Mouse (Mus musculus) embryonic facial prominence, embryonic 12.5 days (tissue): ENCODE measurements at regions not wholly inside any gene's neighbourhood (a gene's known extent, or its start where the extent isn't known, plus 50 kb on each side); places are given as distances from the start of the nearest gene placed in this dataset.

Source experiments
- ATAC-seq: fragments of 200-750 bp; cut with Nextera tagmentation; 2 replicates; pipeline ENCODE4 v1.8.0; 2017; ENCODE audit not compliant: insufficient number of reproducible peaks, insufficient read depth, low FRiP score, low TSS enrichment
- H3K27ac ChIP-seq: fragments of 300-500 bp; sonication (generic); 2 replicates; pipeline ENCODE4 v1.5.1; 2016; ENCODE audit warnings: mild to moderate bottlenecking
- H3K27me3 ChIP-seq: fragments of 300-500 bp; sonication (generic); 2 replicates; pipeline ENCODE4 v1.6.1; 2016; ENCODE audit warnings: mild to moderate bottlenecking, moderate library complexity
- H3K36me3 ChIP-seq: fragments of 300-500 bp; sonication (generic); 2 replicates; pipeline ENCODE4 v1.6.1; 2016; ENCODE audit warnings: mild to moderate bottlenecking
- H3K4me1 ChIP-seq: fragments of 300-500 bp; sonication (generic); 2 replicates; pipeline ENCODE4 v1.6.1; 2016
- H3K4me2 ChIP-seq: fragments of 300-500 bp; sonication (generic); replicated peaks from 2 replicates; pipeline ENCODE4 v1.6.1; 2016; ENCODE audit warnings: mild to moderate bottlenecking, moderate library complexity
- H3K4me3 ChIP-seq: fragments of 300-500 bp; sonication (generic); 2 replicates; pipeline ENCODE4 v1.5.1; 2016; ENCODE audit warnings: mild to moderate bottlenecking
- H3K9ac ChIP-seq: fragments of 300-500 bp; sonication (generic); 2 replicates; pipeline ENCODE4 v1.6.1; 2016; ENCODE audit warnings: mild to moderate bottlenecking, moderate library complexity
- H3K9me3 ChIP-seq: fragments of 300-500 bp; sonication (generic); 2 replicates; pipeline ENCODE4 v1.6.1; 2016; ENCODE audit warnings: mild to moderate bottlenecking, moderate library complexity
- WGBS: fragments of 180-500 bp; shearing (Covaris S2); methylation state at CpG from one replicate; pipeline ENCODE4 v1.1.7; 2016; 5-methylcytosine and 5-hydroxymethylcytosine counted together

DNA sequence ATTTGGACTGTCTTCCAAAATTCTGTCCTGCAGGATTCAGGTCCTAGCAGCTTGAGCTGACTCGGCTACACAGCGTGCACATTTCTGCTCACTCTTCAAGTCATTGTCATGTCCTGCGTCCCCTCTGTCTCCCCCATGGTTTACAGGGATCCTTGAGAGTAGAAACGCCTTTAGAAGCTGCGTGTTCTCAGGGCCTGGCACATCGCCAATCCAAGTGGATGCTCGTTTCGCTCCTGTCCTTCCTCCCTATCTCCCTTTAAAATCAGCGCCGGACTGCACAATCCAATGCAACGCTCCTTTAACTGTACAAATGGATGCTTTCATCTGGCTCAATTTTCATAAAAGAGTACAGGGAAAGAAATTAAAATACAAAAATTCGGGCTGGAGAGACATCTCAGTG, 201.6 kb downstream of the Cdh26 start:
- H3K9ac ChIP-seq, result no peak overlapping the region
- H3K27ac ChIP-seq, result no peak overlapping the region
- H3K9me3 ChIP-seq, result no peaks in the 10 kb centered on the region
- H3K36me3 ChIP-seq, result no peaks in the 10 kb centered on the region
- no peak for ATAC-seq
- WGBS, result 70% methylated on average over 12 of the region's 12 CpGs
- H3K4me2 ChIP-seq, result no peak overlapping the region
- no peaks in the 10 kb centered on the region for H3K27me3 ChIP-seq
- H3K4me1 ChIP-seq, result peaks cover 71% of the 10 kb centered on the region
- H3K4me3 ChIP-seq, result no peak overlapping the region

DNA sequence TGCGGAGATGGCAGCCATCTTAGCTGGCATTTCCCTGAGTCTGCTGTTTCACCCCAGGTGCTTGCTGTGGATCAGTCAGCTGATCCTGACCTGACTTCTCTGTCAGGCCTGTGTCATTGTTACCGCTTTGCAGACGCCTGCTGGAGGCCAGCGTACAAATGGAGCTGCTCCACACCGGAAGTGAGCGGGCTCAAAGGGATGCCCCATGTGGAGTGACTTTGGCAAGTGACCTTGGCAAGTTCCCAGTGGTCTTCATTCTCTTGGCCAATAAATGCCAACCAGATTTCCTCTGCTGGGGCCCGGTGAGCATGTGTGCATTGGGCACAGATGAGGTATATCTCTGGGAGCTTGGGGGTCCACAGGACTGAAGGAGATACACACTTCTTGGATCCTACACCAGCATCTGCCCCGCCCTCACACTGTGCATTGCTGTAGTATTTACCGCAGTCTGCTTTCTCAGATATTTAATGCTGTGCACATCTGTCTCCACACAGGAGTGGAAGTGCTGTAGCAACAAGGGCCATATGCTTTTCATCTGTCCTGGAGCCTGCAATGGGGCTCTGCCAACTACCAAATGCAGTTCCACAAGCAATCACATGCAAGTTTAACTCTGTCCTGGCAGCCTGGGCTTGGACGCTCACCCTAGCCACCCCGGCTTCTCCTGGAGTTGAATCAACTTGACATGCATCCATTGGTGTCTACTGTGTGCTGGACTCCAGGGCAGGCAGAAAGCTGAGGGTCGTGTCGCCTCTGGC, 202.7 kb downstream of the Cdh26 start:
- Histone ChIP-seq H3K9me3 (no peaks in the 10 kb centered on the region), H3K4me1 (peaks cover 63% of the 10 kb centered on the region), H3K4me2 (no peak overlapping the region), H3K4me3 (no peak overlapping the region), H3K27ac (peak overlapping the region; percentile 65), H3K27me3 (no peaks in the 10 kb centered on the region), H3K9ac (no peak overlapping the region), H3K36me3 (no peaks in the 10 kb centered on the region)
- no peak for ATAC-seq
- WGBS, result 67% methylated on average over 13 of the region's 13 CpGs

DNA sequence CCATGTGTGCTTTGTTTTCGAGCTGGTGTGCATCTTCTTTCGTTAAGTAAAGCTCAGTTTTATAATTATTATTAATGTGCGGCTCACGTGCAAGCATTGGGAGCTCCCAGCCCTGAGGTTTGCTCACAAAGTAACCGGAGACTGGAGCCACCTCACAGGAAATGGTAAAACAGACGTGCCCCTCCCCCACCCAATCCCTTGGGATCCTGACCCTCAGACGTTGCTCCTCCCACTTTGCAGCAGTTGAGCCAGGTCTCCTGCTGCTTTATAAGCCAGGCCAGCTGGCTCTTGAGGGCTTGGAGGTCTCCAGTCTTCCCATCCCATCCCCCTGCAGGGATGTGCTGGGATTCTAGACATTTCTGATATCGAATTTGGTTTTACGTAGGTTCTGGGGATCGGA, 203.8 kb downstream of the Cdh26 start:
- H3K27ac ChIP-seq, result 0 out of 2 replicates have a peak overlapping the region, but pooled peaks have one; percentile 65

GRCm38 (mm10) chr2:178635685-178636084, 205.4 kb downstream of the Cdh26 start:
- Histone ChIP-seq H3K36me3 (no peaks in the 10 kb centered on the region), H3K27me3 (no peaks in the 10 kb centered on the region), H3K27ac (no peak overlapping the region), H3K4me3 (no peak overlapping the region), H3K4me1 (peaks cover 44% of the 10 kb centered on the region), H3K4me2 (no peak overlapping the region), H3K9me3 (no peaks in the 10 kb centered on the region), H3K9ac (no peak overlapping the region)
- ATAC-seq, result no peak
- 45% methylated on average over 4 of the region's 4 CpGs for WGBS

More for the DNA sequence above, 203.8 kb downstream of the Cdh26 start:
- H3K27me3 ChIP-seq, result no peaks in the 10 kb centered on the region
- H3K4me3 ChIP-seq, result no peak overlapping the region
- no peaks in the 10 kb centered on the region for H3K9me3 ChIP-seq
- ATAC-seq, result no peak
- no peak overlapping the region for H3K9ac ChIP-seq
- peaks cover 52% of the 10 kb centered on the region for H3K4me1 ChIP-seq
- no peak overlapping the region for H3K4me2 ChIP-seq
- H3K36me3 ChIP-seq, result no peaks in the 10 kb centered on the region
- 52% methylated on average over 10 of the region's 10 CpGs for WGBS

DNA sequence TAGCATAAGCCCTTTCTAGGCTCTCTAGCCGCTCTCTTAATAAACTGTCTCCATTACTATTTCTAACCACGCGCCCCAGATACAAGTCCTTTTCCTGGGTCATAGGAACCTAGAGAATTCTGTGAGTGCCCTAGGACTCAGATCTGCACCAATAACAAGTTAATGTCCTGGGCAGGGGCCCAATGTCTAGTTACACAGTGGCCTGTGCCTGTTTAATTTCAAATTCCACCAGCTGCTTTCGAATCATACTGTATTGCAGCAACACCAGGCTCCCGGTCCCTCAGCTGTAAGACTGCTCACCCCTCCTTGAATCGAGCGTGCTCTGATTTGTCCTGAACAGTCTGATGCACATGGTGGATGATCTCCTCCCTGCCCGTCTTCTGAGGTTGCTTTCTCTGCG, 206.6 kb downstream of the Cdh26 start:
- H3K9me3 ChIP-seq, result no peaks in the 10 kb centered on the region
- no peak overlapping the region for H3K27ac ChIP-seq
- no peak overlapping the region for H3K4me3 ChIP-seq
- H3K36me3 ChIP-seq, result no peaks in the 10 kb centered on the region
- H3K4me1 ChIP-seq, result peaks cover 34% of the 10 kb centered on the region
- no peak overlapping the region for H3K4me2 ChIP-seq
- H3K27me3 ChIP-seq, result no peaks in the 10 kb centered on the region
- H3K9ac ChIP-seq, result no peak overlapping the region
- no peak for ATAC-seq
- 83% methylated on average over 9 of the region's 9 CpGs for WGBS

GRCm38 (mm10) chr2:178642137-178643052, 212.1 kb downstream of the Cdh26 start:
- H3K4me3 ChIP-seq, result no peak overlapping the region
- ATAC-seq, result no peak
- H3K4me1 ChIP-seq, result 0 out of 2 replicates have a peak, but pooled peaks cover 3% of the 10 kb centered on the region
- no peaks in the 10 kb centered on the region for H3K9me3 ChIP-seq
- no peaks in the 10 kb centered on the region for H3K27me3 ChIP-seq
- H3K36me3 ChIP-seq, result no peaks in the 10 kb centered on the region
- no peak overlapping the region for H3K27ac ChIP-seq
- H3K4me2 ChIP-seq, result no peak overlapping the region
- no peak overlapping the region for H3K9ac ChIP-seq
- WGBS, result 53% methylated on average over 16 of the region's 16 CpGs

DNA sequence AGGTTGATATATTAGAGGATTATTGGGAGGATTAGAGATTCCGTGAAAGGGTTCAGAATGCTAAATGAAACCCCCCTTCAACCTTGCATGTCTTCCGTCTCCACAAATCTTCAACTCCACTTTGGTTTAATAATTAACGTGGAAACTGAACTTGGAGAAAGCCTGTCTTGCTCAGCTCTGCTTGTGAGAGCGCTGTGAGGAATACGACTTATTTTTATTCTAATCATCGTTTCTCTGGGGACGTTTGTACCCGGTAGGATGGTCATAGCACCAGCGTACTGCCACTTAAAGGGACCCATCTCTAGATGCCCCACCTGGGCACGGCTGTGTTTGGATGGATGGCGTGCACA, 212.7 kb downstream of the Cdh26 start:
- Histone ChIP-seq H3K4me3 (no peak overlapping the region), H3K27me3 (no peaks in the 10 kb centered on the region), H3K9ac (no peak overlapping the region), H3K9me3 (no peaks in the 10 kb centered on the region), H3K36me3 (no peaks in the 10 kb centered on the region), H3K4me2 (no peak overlapping the region), H3K4me1 (0 out of 2 replicates have a peak, but pooled peaks cover 3% of the 10 kb centered on the region), H3K27ac (no peak overlapping the region)
- 83% methylated on average over 11 of the region's 11 CpGs for WGBS
- no peak for ATAC-seq

DNA sequence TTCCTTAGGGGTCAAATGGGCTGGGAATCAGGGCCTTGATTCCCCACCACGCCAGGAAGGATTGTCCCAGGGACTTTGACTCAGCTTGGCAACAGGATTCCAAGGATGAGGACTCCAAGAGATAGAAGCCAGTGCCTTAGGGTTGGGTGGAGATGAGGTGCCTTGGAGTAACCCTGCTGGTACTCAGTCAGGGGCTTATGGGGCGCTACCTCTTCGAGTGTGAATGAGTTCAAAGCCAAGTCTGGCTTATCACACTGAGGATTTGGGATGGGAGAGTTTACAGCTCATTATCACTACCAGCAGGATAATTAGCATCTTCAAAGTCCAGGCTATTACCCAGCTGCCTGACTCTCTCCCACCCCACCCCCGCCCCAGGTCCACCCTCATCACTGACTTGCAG, 213.5 kb downstream of the Cdh26 start:
- WGBS, result 59% methylated on average over 4 of the region's 4 CpGs
- ATAC-seq, result no peak

DNA sequence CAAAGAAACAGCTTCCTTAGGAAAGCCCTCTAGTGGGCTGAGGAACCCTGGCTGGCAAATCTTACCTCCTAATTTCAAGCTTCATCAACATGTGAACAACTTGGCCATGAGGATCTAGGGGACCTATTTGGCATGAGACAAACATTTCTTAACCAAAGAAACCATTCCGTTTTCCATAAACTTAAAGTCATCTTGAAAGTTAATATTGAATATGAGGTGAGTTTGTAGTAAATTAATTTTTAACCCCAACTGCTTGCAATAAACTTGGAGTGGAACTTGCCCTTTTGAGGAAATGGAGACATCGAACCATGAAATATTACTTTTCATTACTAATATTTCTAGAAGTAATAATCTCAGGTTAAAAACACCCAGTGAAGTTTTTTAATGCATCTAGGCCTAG, 229.7 kb downstream of the Cdh26 start:
- Histone ChIP-seq H3K27me3 (no peaks in the 10 kb centered on the region), H3K27ac (no peak overlapping the region), H3K4me3 (no peak overlapping the region), H3K9me3 (no peaks in the 10 kb centered on the region), H3K4me2 (no peak overlapping the region), H3K9ac (no peak overlapping the region), H3K4me1 (no peaks in the 10 kb centered on the region), H3K36me3 (no peaks in the 10 kb centered on the region)
- no peak for ATAC-seq
- WGBS, result 95% methylated on average over 2 of the region's 2 CpGs

More for the DNA sequence above, 213.5 kb downstream of the Cdh26 start:
- H3K36me3 ChIP-seq, result no peaks in the 10 kb centered on the region
- H3K9ac ChIP-seq, result no peak overlapping the region
- H3K4me3 ChIP-seq, result no peak overlapping the region
- no peak overlapping the region for H3K27ac ChIP-seq
- no peak overlapping the region for H3K4me2 ChIP-seq
- H3K27me3 ChIP-seq, result no peaks in the 10 kb centered on the region
- 0 out of 2 replicates have a peak, but pooled peaks cover 3% of the 10 kb centered on the region for H3K4me1 ChIP-seq
- no peaks in the 10 kb centered on the region for H3K9me3 ChIP-seq

DNA sequence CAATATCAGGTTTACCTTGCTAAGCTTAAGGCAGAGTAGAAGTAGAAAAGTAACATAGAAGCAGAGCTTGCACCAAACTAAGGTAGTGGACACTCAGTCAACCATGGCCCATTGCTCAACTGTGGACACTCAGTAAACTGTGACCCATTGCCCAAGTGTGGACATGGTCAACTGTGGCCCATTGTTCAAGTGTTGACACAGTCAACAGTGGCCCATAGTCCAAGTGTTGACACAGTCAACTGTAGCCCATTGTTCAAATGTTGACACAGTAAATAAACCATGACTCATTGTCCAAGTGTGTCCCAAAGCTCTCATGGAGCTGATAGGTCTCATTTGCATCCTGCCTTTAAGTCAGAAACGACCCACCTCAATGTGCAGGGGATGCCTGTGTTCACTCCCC, 232.1 kb downstream of the Cdh26 start:
- Histone ChIP-seq H3K9me3 (no peaks in the 10 kb centered on the region), H3K4me3 (no peak overlapping the region), H3K4me1 (no peaks in the 10 kb centered on the region), H3K9ac (no peak overlapping the region), H3K4me2 (no peak overlapping the region), H3K27ac (no peak overlapping the region), H3K36me3 (no peaks in the 10 kb centered on the region), H3K27me3 (0 out of 2 replicates have a peak, but pooled peaks cover 3% of the 10 kb centered on the region)
- WGBS, result 46% methylated on average over 1 of the region's 1 CpGs
- no peak for ATAC-seq

GRCm38 (mm10) chr2:178664977-178665376, 234.6 kb downstream of the Cdh26 start:
- no peak overlapping the region for H3K4me3 ChIP-seq
- 15% methylated on average over 4 of the region's 4 CpGs for WGBS
- peak; percentile 35; the same call in 1 of the 2 replicates for ATAC-seq

GRCm38 (mm10) chr2:178668451-178668850, 238.1 kb downstream of the Cdh26 start:
- H3K4me2 ChIP-seq, result no peak overlapping the region
- 0 out of 2 replicates have a peak, but pooled peaks cover 3% of the 10 kb centered on the region for H3K27me3 ChIP-seq
- no peak overlapping the region for H3K4me3 ChIP-seq
- 16% methylated on average over 2 of the region's 2 CpGs for WGBS
- peaks cover 7% of the 10 kb centered on the region; the same call in 1 of the 2 replicates for H3K4me1 ChIP-seq
- H3K9ac ChIP-seq, result no peak overlapping the region
- ATAC-seq, result no peak
- H3K9me3 ChIP-seq, result no peaks in the 10 kb centered on the region
- H3K27ac ChIP-seq, result no peak overlapping the region
- no peaks in the 10 kb centered on the region for H3K36me3 ChIP-seq

More at GRCm38 (mm10) chr2:178664977-178665376, 234.6 kb downstream of the Cdh26 start:
- H3K4me2 ChIP-seq, result no peak overlapping the region
- H3K36me3 ChIP-seq, result no peaks in the 10 kb centered on the region
- no peaks in the 10 kb centered on the region for H3K4me1 ChIP-seq
- no peaks in the 10 kb centered on the region for H3K9me3 ChIP-seq
- H3K27ac ChIP-seq, result no peak overlapping the region
- no peak overlapping the region for H3K9ac ChIP-seq
- H3K27me3 ChIP-seq, result 0 out of 2 replicates have a peak, but pooled peaks cover 3% of the 10 kb centered on the region
